Mouse (Mus musculus): ENCODE data around the gene Cenpj. TPM values are rescaled to one million over a fixed set of nuclear protein-coding genes. Genes with fewer than 3 reads are reported as not detected.

The Cenpj gene
- polyA plus RNA-seq, 1 experiment from 2014 or later = 24.3 TPM

- H3K27me3 ChIP-seq (ENCODE audit: low read depth, poor library complexity, severe bottlenecking) = no peaks in the 10 kb centered on the region
- no peaks in the 10 kb centered on the region for H3K9me3 ChIP-seq (replicated peaks)
- WGBS = 83% methylated on average over 2 of the region's 2 CpGs
- no peaks in the 10 kb centered on the region for H3K4me1 ChIP-seq
- H3K36me3 ChIP-seq = no peaks in the 10 kb centered on the region
- no peak overlapping the region for H3K4me3 ChIP-seq
- H3K27ac ChIP-seq (replicated peaks) = no peak overlapping the region
- no peak for DNase-seq (ENCODE audit: low spot score)
Measured at GRCm38 (mm10) chr14:56514775-56515174, 60.5 kb downstream of the Cenpj start.

GRCm38 (mm10) chr14:56512084-56512483, 63.1 kb downstream of the Cenpj start:
- Histone ChIP-seq H3K27ac (replicated peaks) (no peak overlapping the region), H3K9me3 (replicated peaks) (no peaks in the 10 kb centered on the region), H3K36me3 (no peaks in the 10 kb centered on the region), H3K27me3 (ENCODE audit: low read depth, poor library complexity, severe bottlenecking) (no peaks in the 10 kb centered on the region), H3K4me1 (no peaks in the 10 kb centered on the region), H3K4me3 (no peak overlapping the region)
- DNase-seq (ENCODE audit: low spot score) = peak; percentile 45
- WGBS = 43% methylated on average over 6 of the region's 6 CpGs

- Histone ChIP-seq H3K36me3 (no peaks in the 10 kb centered on the region), H3K4me3 (no peak overlapping the region), H3K27ac (replicated peaks) (no peak overlapping the region), H3K27me3 (ENCODE audit: low read depth, poor library complexity, severe bottlenecking) (no peaks in the 10 kb centered on the region), H3K4me1 (no peaks in the 10 kb centered on the region), H3K9me3 (replicated peaks) (no peaks in the 10 kb centered on the region)
- DNase-seq (ENCODE audit: low spot score) = no peak
- WGBS = 80% methylated on average over 3 of the region's 3 CpGs
Measured at GRCm38 (mm10) chr14:56506743-56507142, 68.5 kb downstream of the Cenpj start.

- Histone ChIP-seq H3K9me3 (replicated peaks) (no peaks in the 10 kb centered on the region), H3K4me3 (no peak overlapping the region), H3K27me3 (ENCODE audit: low read depth, poor library complexity, severe bottlenecking) (no peaks in the 10 kb centered on the region), H3K4me1 (no peaks in the 10 kb centered on the region), H3K27ac (replicated peaks) (no peak overlapping the region), H3K36me3 (no peaks in the 10 kb centered on the region)
- no peak for DNase-seq (ENCODE audit: low spot score)
- 85% methylated on average over 4 of the region's 4 CpGs for WGBS
Measured at GRCm38 (mm10) chr14:56502407-56502806, 72.8 kb downstream of the Cenpj start.

- no peak for DNase-seq (ENCODE audit: low spot score)
- H3K4me1 ChIP-seq = no peaks in the 10 kb centered on the region
- H3K9me3 ChIP-seq (replicated peaks) = no peaks in the 10 kb centered on the region
- H3K27me3 ChIP-seq (ENCODE audit: low read depth, poor library complexity, severe bottlenecking) = no peaks in the 10 kb centered on the region
- no peak overlapping the region for H3K4me3 ChIP-seq
- no peaks in the 10 kb centered on the region for H3K36me3 ChIP-seq
- no peak overlapping the region for H3K27ac ChIP-seq (replicated peaks)
Measured at GRCm38 (mm10) chr14:56489806-56490205, 85.4 kb downstream of the Cenpj start.

Other genes with a start within 250 kb of the Cenpj start
- not detected in 2 replicates for gene Atp12a, start 210.4 kb downstream of the Cenpj start, polyA plus RNA-seq (2016; fragmentation: Nextera tagmentation; extraction: Ambion mirVana)
- 1.9 and 2.1 TPM in 2 replicates for gene Rnf17, start 172.8 kb downstream of the Cenpj start, polyA plus RNA-seq (2016; fragmentation: Nextera tagmentation; extraction: Ambion mirVana)
- gene Parp4, start 194 bp upstream of the Cenpj start, polyA plus RNA-seq (2016; fragmentation: Nextera tagmentation; extraction: Ambion mirVana) = 1.4 and 1.6 TPM in 2 replicates
- 40.6 and 43.4 TPM in 2 replicates for gene Mphosph8, start 92.8 kb upstream of the Cenpj start, polyA plus RNA-seq (2016; fragmentation: Nextera tagmentation; extraction: Ambion mirVana)
- 43.1 and 44.5 TPM in 2 replicates for gene Pspc1, start 202.9 kb upstream of the Cenpj start, polyA plus RNA-seq (2016; fragmentation: Nextera tagmentation; extraction: Ambion mirVana)
- gene Zmym5, start 236.3 kb upstream of the Cenpj start, polyA plus RNA-seq (2016; fragmentation: Nextera tagmentation; extraction: Ambion mirVana) = 24.8 and 26.6 TPM in 2 replicates